Mouse (Mus musculus) c-Kit-positive CD71-positive TER-119-positive erythroid progenitor cells, embryonic 14.5 days (primary cell): ENCODE results near the gene Gm5916.

Experiments used
- DNase-seq: peaks from one replicate; pipeline ENCODE4 v3.0.0-alpha.2; 2013; ENCODE audit warnings: low spot score

Gm5916 gene

DNA sequence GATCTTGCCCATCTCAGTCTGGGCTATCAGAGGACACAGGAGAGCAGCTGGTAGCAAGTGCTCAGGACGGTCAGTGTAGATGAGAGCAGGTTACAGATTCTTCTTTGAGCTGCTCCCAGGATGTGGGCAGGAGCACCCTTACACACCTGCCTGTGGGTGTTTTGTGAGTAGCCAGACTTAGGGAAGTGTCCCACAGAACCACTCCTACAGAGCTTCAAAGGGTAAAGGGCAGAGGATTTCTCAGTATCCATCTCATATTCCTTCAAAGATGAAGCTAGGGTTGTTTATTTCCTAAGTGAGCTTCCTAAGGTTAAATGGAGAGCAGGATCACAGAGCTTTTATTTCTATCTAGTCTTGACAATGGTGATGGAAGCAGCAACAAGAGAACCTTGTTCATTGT lies at the start of gene Gm5916:
Gm5916 (minus strand) TSS at position 101 of the 400 bp plus-strand sequence.
- no peak for DNase-seq
